Mouse (Mus musculus) hindbrain, embryonic 12.5 days (tissue): ENCODE measurements around the gene Podxl2. TPM values are rescaled to one million over a fixed set of nuclear protein-coding genes. Genes with fewer than 3 reads are reported as not detected.

Source experiments
- ATAC-seq: fragments of 200-750 bp; cut with Nextera tagmentation; 2 replicates; pipeline ENCODE4 v1.8.0; 2017; ENCODE audit warnings: moderate TSS enrichment; ENCODE audit not compliant: low FRiP score
- H3K27ac ChIP-seq: fragments of 300-500 bp; sonication (generic); 2 replicates; pipeline ENCODE4 v1.5.1; 2016; ENCODE audit warnings: mild to moderate bottlenecking
- H3K27me3 ChIP-seq: fragments of 300-500 bp; sonication (generic); 2 replicates; pipeline ENCODE4 v1.6.1; 2016; ENCODE audit warnings: mild to moderate bottlenecking
- H3K36me3 ChIP-seq: fragments of 300-500 bp; sonication (generic); 2 replicates; pipeline ENCODE4 v1.6.1; 2016; ENCODE audit warnings: mild to moderate bottlenecking
- H3K4me1 ChIP-seq: fragments of 300-500 bp; sonication (generic); 2 replicates; pipeline ENCODE4 v1.6.1; 2016
- H3K4me2 ChIP-seq: fragments of 300-500 bp; sonication (generic); replicated peaks from 2 replicates; pipeline ENCODE4 v1.6.1; 2016; ENCODE audit warnings: mild to moderate bottlenecking
- H3K4me3 ChIP-seq: fragments of 300-500 bp; sonication (generic); 2 replicates; pipeline ENCODE4 v1.5.1; 2016; ENCODE audit warnings: mild to moderate bottlenecking
- H3K9ac ChIP-seq: fragments of 300-500 bp; sonication (generic); 2 replicates; pipeline ENCODE4 v1.6.1; 2016; ENCODE audit warnings: mild to moderate bottlenecking, moderate library complexity
- H3K9me3 ChIP-seq: fragments of 300-500 bp; sonication (generic); replicated peaks from 2 replicates; pipeline ENCODE4 v1.6.1; 2016; ENCODE audit warnings: mild to moderate bottlenecking
- WGBS: fragments of 180-500 bp; shearing (Covaris S2); methylation state at CpG from one replicate; pipeline ENCODE4 v1.1.7; 2016; 5-methylcytosine and 5-hydroxymethylcytosine counted together
- polyA plus RNA-seq: library from polyadenylated mRNA; unstranded; fragments of >200 nt; fragmentation: Nextera tagmentation; extraction: Ambion mirVana; gene quantifications from 2 replicates; pipeline ENCODE4 v1.2.1, GENCODE M21; 2016

Gene Podxl2
- 386 and 391 TPM in 2 replicates for polyA plus RNA-seq

GRCm38 (mm10) chr6:88874868-88875508 is at the start of gene Podxl2:
Gene Podxl2 (minus strand): TSS chr6:88875044.
- H3K9me3 ChIP-seq: no peaks in the 10 kb centered on the region
- peak within 1 kb of the TSS; percentile 86 for H3K4me2 ChIP-seq
- WGBS: 7% methylated on average over 50 of the region's 63 CpGs
- H3K4me3 ChIP-seq: peak within 1 kb of the TSS; percentile 89
- no peaks in the 10 kb centered on the region for H3K36me3 ChIP-seq
- peak; percentile 61 for ATAC-seq
- peaks cover 39% of the 10 kb centered on the region for H3K4me1 ChIP-seq
- H3K9ac ChIP-seq: peak within 1 kb of the TSS; percentile 97
- H3K27ac ChIP-seq: peak within 1 kb of the TSS; percentile 94
- H3K27me3 ChIP-seq: 0 out of 2 replicates have a peak, but pooled peaks cover 5% of the 10 kb centered on the region

DNA sequence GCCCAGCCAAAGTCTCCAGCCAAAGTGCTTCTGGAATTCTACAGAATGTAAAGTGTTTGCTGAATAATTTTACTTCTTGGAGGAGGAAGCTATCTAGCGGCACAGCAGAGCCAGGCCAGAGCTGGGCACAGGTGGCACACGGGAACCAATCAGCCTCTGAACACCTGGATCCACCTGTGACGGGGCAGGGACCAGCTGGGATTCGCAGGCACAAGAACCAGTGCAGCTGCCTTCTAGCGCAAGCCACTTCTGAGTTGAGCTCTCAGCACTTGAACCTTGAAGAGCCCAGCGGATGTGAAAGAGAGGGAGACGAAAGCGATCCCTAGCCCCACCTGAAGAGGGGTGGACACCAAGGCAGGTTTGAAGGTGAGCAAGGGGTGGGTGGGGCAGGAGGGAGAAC is 44.0 kb upstream of the Podxl2 start:
- Histone ChIP-seq H3K27me3 (no peaks in the 10 kb centered on the region), H3K9ac (no peak overlapping the region), H3K27ac (no peak overlapping the region), H3K4me1 (peaks cover 1% of the 10 kb centered on the region; the same call in 1 of the 2 replicates), H3K4me3 (no peak overlapping the region), H3K9me3 (no peaks in the 10 kb centered on the region), H3K36me3 (no peaks in the 10 kb centered on the region), H3K4me2 (no peak overlapping the region)
- WGBS: 79% methylated on average over 8 of the region's 8 CpGs
- no peak for ATAC-seq

GRCm38 (mm10) chr6:88916153-88916552 is 41.3 kb upstream of the Podxl2 start:
- peaks cover 11% of the 10 kb centered on the region; the same call in 1 of the 2 replicates for H3K36me3 ChIP-seq
- no peak overlapping the region for H3K4me2 ChIP-seq
- no peak overlapping the region for H3K27ac ChIP-seq
- no peak overlapping the region for H3K4me3 ChIP-seq
- WGBS: 62% methylated on average over 1 of the region's 1 CpGs
- no peaks in the 10 kb centered on the region for H3K9me3 ChIP-seq
- no peak overlapping the region for H3K9ac ChIP-seq
- ATAC-seq: no peak
- no peaks in the 10 kb centered on the region for H3K27me3 ChIP-seq
- no peaks in the 10 kb centered on the region for H3K4me1 ChIP-seq

GRCm38 (mm10) chr6:88915510-88915909 is 40.7 kb upstream of the Podxl2 start:
- 85% methylated on average over 4 of the region's 4 CpGs for WGBS
- Histone ChIP-seq H3K9ac (no peak overlapping the region), H3K36me3 (peaks cover 18% of the 10 kb centered on the region; the same call in 1 of the 2 replicates), H3K4me3 (no peak overlapping the region), H3K27me3 (no peaks in the 10 kb centered on the region), H3K4me1 (no peaks in the 10 kb centered on the region), H3K9me3 (no peaks in the 10 kb centered on the region), H3K27ac (no peak overlapping the region), H3K4me2 (no peak overlapping the region)
- no peak for ATAC-seq

GRCm38 (mm10) chr6:88914799-88915198 is 40.0 kb upstream of the Podxl2 start:
- H3K4me3 ChIP-seq: no peak overlapping the region
- no peak overlapping the region for H3K4me2 ChIP-seq
- WGBS: 75% methylated on average over 5 of the region's 5 CpGs
- H3K9ac ChIP-seq: no peak overlapping the region
- peaks cover 25% of the 10 kb centered on the region for H3K36me3 ChIP-seq
- H3K9me3 ChIP-seq: no peaks in the 10 kb centered on the region
- H3K27ac ChIP-seq: no peak overlapping the region
- ATAC-seq: no peak
- H3K27me3 ChIP-seq: no peaks in the 10 kb centered on the region
- H3K4me1 ChIP-seq: no peaks in the 10 kb centered on the region

GRCm38 (mm10) chr6:88913440-88913839 is 38.6 kb upstream of the Podxl2 start:
- Histone ChIP-seq H3K9ac (no peak overlapping the region), H3K36me3 (peaks cover 32% of the 10 kb centered on the region), H3K27ac (no peak overlapping the region), H3K4me3 (no peak overlapping the region), H3K4me2 (no peak overlapping the region), H3K9me3 (no peaks in the 10 kb centered on the region), H3K4me1 (no peaks in the 10 kb centered on the region), H3K27me3 (no peaks in the 10 kb centered on the region)
- no peak for ATAC-seq

DNA sequence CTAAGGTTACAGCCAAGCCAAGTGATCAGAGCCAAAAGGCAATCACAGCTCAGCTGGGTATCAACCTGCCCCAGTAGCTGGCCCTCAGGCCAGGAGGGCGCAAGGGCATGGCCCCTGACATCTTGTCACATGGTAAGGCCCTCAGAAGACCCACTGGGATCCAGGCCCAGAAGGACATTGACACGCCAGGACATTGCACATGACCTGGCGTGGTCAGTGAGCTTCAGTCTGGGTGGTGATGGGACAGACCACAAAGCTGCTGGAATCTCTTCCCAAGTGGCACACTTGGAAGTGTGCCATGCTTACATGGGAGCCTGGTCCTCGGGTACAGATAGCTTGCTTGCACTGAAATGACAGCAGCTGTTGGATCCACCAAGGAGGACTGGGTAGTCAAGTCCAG is 38.2 kb upstream of the Podxl2 start:
- Histone ChIP-seq H3K9ac (no peak overlapping the region), H3K4me1 (no peaks in the 10 kb centered on the region), H3K27me3 (no peaks in the 10 kb centered on the region), H3K4me2 (no peak overlapping the region), H3K36me3 (peaks cover 32% of the 10 kb centered on the region), H3K9me3 (no peaks in the 10 kb centered on the region), H3K4me3 (no peak overlapping the region), H3K27ac (no peak overlapping the region)
- 75% methylated on average over 4 of the region's 4 CpGs for WGBS
- no peak for ATAC-seq

- ATAC-seq: no peak
- Histone ChIP-seq H3K9me3 (no peaks in the 10 kb centered on the region), H3K9ac (no peak overlapping the region), H3K4me3 (no peak overlapping the region), H3K27ac (no peak overlapping the region), H3K27me3 (no peaks in the 10 kb centered on the region), H3K4me2 (no peak overlapping the region), H3K4me1 (peaks cover 7% of the 10 kb centered on the region), H3K36me3 (peaks cover 32% of the 10 kb centered on the region)
- WGBS: 87% methylated on average over 6 of the region's 6 CpGs
Observed at GRCm38 (mm10) chr6:88909151-88909550, 34.3 kb upstream of the Podxl2 start.

GRCm38 (mm10) chr6:88906369-88907108 is 31.7 kb upstream of the Podxl2 start:
- no peak overlapping the region for H3K9ac ChIP-seq

GRCm38 (mm10) chr6:88905042-88905441 is 30.2 kb upstream of the Podxl2 start:
- H3K9ac ChIP-seq: no peak overlapping the region
- no peaks in the 10 kb centered on the region for H3K27me3 ChIP-seq
- H3K4me2 ChIP-seq: no peak overlapping the region
- ATAC-seq: no peak
- H3K4me3 ChIP-seq: no peak overlapping the region
- no peaks in the 10 kb centered on the region for H3K9me3 ChIP-seq
- WGBS: 88% methylated on average over 7 of the region's 7 CpGs
- H3K4me1 ChIP-seq: peaks cover 27% of the 10 kb centered on the region
- H3K36me3 ChIP-seq: peaks cover 10% of the 10 kb centered on the region
- H3K27ac ChIP-seq: no peak overlapping the region

More at GRCm38 (mm10) chr6:88906369-88907108, 31.7 kb upstream of the Podxl2 start:
- WGBS: 18% methylated on average over 16 of the region's 16 CpGs
- no peaks in the 10 kb centered on the region for H3K27me3 ChIP-seq
- H3K36me3 ChIP-seq: peaks cover 24% of the 10 kb centered on the region
- ATAC-seq: no peak
- no peak overlapping the region for H3K4me3 ChIP-seq
- H3K9me3 ChIP-seq: no peaks in the 10 kb centered on the region
- no peak overlapping the region for H3K27ac ChIP-seq
- peaks cover 21% of the 10 kb centered on the region for H3K4me1 ChIP-seq
- peak overlapping the region; percentile 25; the same call in 1 of the 2 replicates for H3K4me2 ChIP-seq

DNA sequence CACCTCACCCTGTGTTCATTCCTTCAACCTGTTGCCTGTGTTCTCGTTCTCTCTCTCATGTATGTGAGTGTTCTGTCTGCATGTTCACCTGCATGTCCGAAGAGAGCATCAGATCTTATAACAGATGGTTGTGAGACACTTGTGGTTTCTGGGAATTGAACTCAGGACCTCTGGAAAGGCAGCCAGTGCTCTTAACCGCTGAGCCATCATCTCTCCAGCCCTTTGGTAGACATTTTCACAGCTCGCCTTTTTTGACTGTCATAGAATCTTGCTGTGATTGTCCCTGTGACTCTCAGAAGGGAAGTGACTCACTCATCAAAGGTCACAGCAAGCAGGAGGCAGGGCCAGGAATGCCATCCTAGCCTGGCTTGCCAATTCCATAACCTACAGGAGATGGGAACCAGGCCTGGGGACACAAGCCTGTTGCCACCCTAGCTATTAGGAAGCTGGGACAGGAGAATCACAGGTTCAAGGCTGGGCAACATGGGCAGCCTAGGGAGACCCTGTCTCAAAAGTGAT is 29.7 kb upstream of the Podxl2 start:
- Histone ChIP-seq H3K27me3 (no peaks in the 10 kb centered on the region), H3K27ac (no peak overlapping the region), H3K9ac (no peak overlapping the region), H3K4me1 (peaks cover 27% of the 10 kb centered on the region), H3K9me3 (no peaks in the 10 kb centered on the region), H3K4me2 (no peak overlapping the region), H3K36me3 (peaks cover 5% of the 10 kb centered on the region), H3K4me3 (no peak overlapping the region)
- 88% methylated on average over 4 of the region's 4 CpGs for WGBS
- no peak for ATAC-seq

- Histone ChIP-seq H3K4me3 (peak overlapping the region; percentile 74; the same call in 1 of the 2 replicates), H3K4me1 (peaks cover 27% of the 10 kb centered on the region), H3K27ac (no peak overlapping the region), H3K9me3 (no peaks in the 10 kb centered on the region), H3K9ac (0 out of 2 replicates have a peak overlapping the region, but pooled peaks have one; percentile 83), H3K36me3 (no peaks in the 10 kb centered on the region), H3K4me2 (peak overlapping the region; percentile 90), H3K27me3 (no peaks in the 10 kb centered on the region)
- WGBS: 82% methylated on average over 5 of the region's 5 CpGs
- no peak for ATAC-seq
Observed at GRCm38 (mm10) chr6:88903708-88904107, 28.9 kb upstream of the Podxl2 start.
